Mouse (Mus musculus) bone marrow, adult 2 months (tissue): ENCODE data around the gene Apobr.

Source experiments
- CTCF ChIP-seq: fragments of 200-500 bp; IDR thresholded peaks from 2 replicates; pipeline ENCODE4 v1.5.1; 2011; ENCODE audit warnings: low read length, control low read depth; ENCODE audit not compliant: control insufficient read depth, insufficient read depth
- POLR2A ChIP-seq: fragments of 200-500 bp; IDR thresholded peaks from 2 replicates; pipeline ENCODE4 v1.6.1; 2011; ENCODE audit warnings: low read depth, mild to moderate bottlenecking, control low read depth, low read length, borderline replicate concordance; ENCODE audit not compliant: control insufficient read depth

DNA sequence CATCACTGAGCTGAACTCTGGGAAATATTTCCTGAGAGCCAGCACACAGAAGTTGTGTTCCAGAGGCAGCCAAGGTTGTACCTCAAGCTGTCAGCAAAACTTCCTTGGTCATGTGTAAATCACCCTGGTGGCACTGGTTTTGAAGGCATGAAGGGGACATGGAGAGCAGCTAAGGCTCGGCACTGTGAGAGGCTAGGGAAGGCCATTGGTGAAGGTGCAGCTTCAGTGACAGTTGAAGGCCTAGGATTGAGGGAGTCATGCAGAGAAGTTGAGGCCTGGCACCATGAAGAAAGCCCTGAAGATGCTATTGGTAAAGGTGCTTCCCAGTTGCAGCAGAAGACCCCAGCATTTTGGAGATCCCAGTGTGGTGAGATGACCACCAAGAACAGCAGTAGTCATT lies 43.1 kb upstream of the Apobr start:
- no peak for TF ChIP-seq CTCF
- TF ChIP-seq POLR2A: no peak
